19 mouse cellular contexts compared by ENCODE assay signal in genomic region chr5:123370049-123370448, GRCm38 (mm10). TPM values are rescaled to one million over a fixed set of nuclear protein-coding genes. Genes with fewer than 3 reads are reported as not detected.
DNase-seq lines count a peak whose midpoint lies in the region; ATAC-seq and TF ChIP-seq lines count a peak whose summit lies in the region.
"Had no signal": no experiment of that assay in that cellular context is flagged by ENCODE, and none has a peak within 500 bp of the region (broad histone marks: within the 10 kb centered on the region; RNA-seq: fewer than 3 reads in every experiment).

No protein-coding gene starts in this region.

- 0 out of 2 replicates have a peak, but pooled peaks cover 4% of the 10 kb centered on the region for H3K4me1 ChIP-seq in kidney, postnatal 0 days (replicated peaks; ENCODE audit: insufficient read depth, low read length)
- no peaks in the 10 kb centered on the region for H3K4me1 ChIP-seq in kidney, embryonic 15.5 days
- H3K4me1 ChIP-seq: embryonic facial prominence, embryonic 10.5 days; heart, embryonic 10.5 days had no signal

- no peaks in the 10 kb centered on the region for H3K9me3 ChIP-seq in kidney, postnatal 0 days (replicated peaks; ENCODE audit: low read length)
- H3K9me3 ChIP-seq in kidney, embryonic 15.5 days (replicated peaks): no peaks in the 10 kb centered on the region
- H3K9me3 ChIP-seq: embryonic facial prominence, embryonic 10.5 days; G1E; heart, embryonic 10.5 days had no signal

- intact Hi-C loops in heart, postnatal 10 days (cut with DNase I): loop anchor here (10.0 kb wide), 1 partner anchor 245 kb away; no protein-coding TSS in a partner anchor

- no peak for TF ChIP-seq CTCF in kidney, postnatal 0 days (IDR thresholded peaks at IDR 0.05; ENCODE audit: low read depth)

- ATAC-seq in kidney, postnatal 0 days (replicated peaks; ENCODE audit: low FRiP score, low read depth): 0 out of 2 replicates have a peak, but pooled peaks have one; percentile 38
- ATAC-seq in kidney, embryonic 15.5 days (replicated peaks; ENCODE audit: low FRiP score): no peak
- ATAC-seq: forebrain, embryonic 14.5 days had no signal

- peak; percentile 50 for DNase-seq in kidney, adult 11 months
- DNase-seq in kidney, adult 8-10 months: no peak
- DNase-seq in kidney, postnatal 0 days (ENCODE audit: low spot score): no peak
- peak; percentile 53 for DNase-seq in kidney, postnatal 14 days
- DNase-seq in heart, adult 11 months: no peak
- DNase-seq in heart, postnatal 10 days: no peak
- DNase-seq: adrenal gland, adult 8-10 months; adrenal gland, postnatal 36 days; cerebellum, adult 2 months; cerebellum, postnatal 10 days; gastrocnemius, postnatal 36 days; heart, adult 18-20 months; heart, postnatal 14 days had no signal

- H3K9ac ChIP-seq in kidney, postnatal 0 days (ENCODE audit: low read depth, low read length): no peak overlapping the region
- no peak overlapping the region for H3K9ac ChIP-seq in kidney, embryonic 15.5 days
- H3K9ac ChIP-seq: hindbrain, embryonic 14.5 days had no signal

- H3K27ac ChIP-seq in kidney, postnatal 0 days: no peak overlapping the region
- H3K27ac ChIP-seq in kidney, embryonic 15.5 days: no peak overlapping the region
- H3K27ac ChIP-seq: embryonic facial prominence, embryonic 10.5 days; heart, embryonic 10.5 days; hindbrain, embryonic 14.5 days had no signal

- H3K4me2 ChIP-seq in kidney, postnatal 0 days (ENCODE audit: low read length): no peak overlapping the region
- no peak overlapping the region for H3K4me2 ChIP-seq in kidney, embryonic 15.5 days
- H3K4me2 ChIP-seq: hindbrain, embryonic 14.5 days had no signal

- 88% methylated on average over 5 of the region's 5 CpGs for WGBS in kidney, postnatal 0 days
- WGBS in kidney, embryonic 15.5 days: 86% methylated on average over 5 of the region's 5 CpGs

- no peaks in the 10 kb centered on the region for H3K27me3 ChIP-seq in kidney, postnatal 0 days (ENCODE audit: insufficient read depth, low read length)
- H3K27me3 ChIP-seq in kidney, embryonic 15.5 days: no peaks in the 10 kb centered on the region

- no peak overlapping the region for H3K4me3 ChIP-seq in kidney, postnatal 0 days (replicated peaks; ENCODE audit: low read depth, low read length)
- no peak overlapping the region for H3K4me3 ChIP-seq in kidney, embryonic 15.5 days (replicated peaks)
- H3K4me3 ChIP-seq: embryonic facial prominence, embryonic 10.5 days; heart, embryonic 10.5 days had no signal

- H3K36me3 ChIP-seq in kidney, postnatal 0 days (ENCODE audit: insufficient read depth, low read length): peaks cover 48% of the 10 kb centered on the region
- peaks cover 93% of the 10 kb centered on the region for H3K36me3 ChIP-seq in kidney, embryonic 15.5 days

RNA-seq across cellular contexts. Expression of gene Mlxip, which starts 24.5 kb away (rescaled TPM):
- polyA plus RNA-seq in kidney, postnatal 0 days (2015; fragmentation: Nextera tagmentation; extraction: Ambion mirVana): 13.8 and 14.9 TPM in 2 replicates
- 18.5 and 18.7 TPM in 2 replicates for polyA plus RNA-seq in kidney, embryonic 15.5 days (2015; fragmentation: Nextera tagmentation; extraction: Ambion mirVana)
- 10 to 100 TPM; 24.7 to 26.3 TPM for total RNA-seq in heart, postnatal 10 days (2021)

RNA-seq across cellular contexts. Expression of gene Bcl7a, which starts 26.4 kb away (rescaled TPM):
- polyA plus RNA-seq in kidney, postnatal 0 days (2015; fragmentation: Nextera tagmentation; extraction: Ambion mirVana): 27.4 and 29.9 TPM in 2 replicates
- polyA plus RNA-seq in kidney, embryonic 15.5 days (2015; fragmentation: Nextera tagmentation; extraction: Ambion mirVana): 41.7 and 42.5 TPM in 2 replicates
- total RNA-seq in heart, postnatal 10 days (2021): 10 to 100 TPM; 11.9 to 14.2 TPM

Comparison
In these comparisons a context has a peak if more than half of its experiments do, and no peak if none do; other contexts are left out.
1. DNase-seq: peak in kidney, adult 11 months (single experiment) and kidney, postnatal 14 days (single experiment); none in kidney, adult 8-10 months (0 of 2), kidney, postnatal 0 days (single experiment), heart, adult 11 months (single experiment) and heart, postnatal 10 days (0 of 2).